Mouse (Mus musculus) left cerebral cortex, adult 18-20 months (tissue): ENCODE measurements at regions not wholly inside any gene's neighbourhood (a gene's known extent, or its start where the extent isn't known, plus 50 kb on each side); places are given as distances from the start of the nearest gene placed in this dataset.

Experiments
- DNase-seq, 2 experiments: peaks; one replicate each; pipeline ENCODE4 v3.0.0; 2021 to 2022; ENCODE audit warnings: low spot score in 2 of 2, mixed read lengths in 1 of 2

GRCm38 (mm10) chr16:74743512-74743911 is 331.9 kb upstream of the Robo2 start:
- no peak for DNase-seq

GRCm38 (mm10) chr16:74739194-74740135 is 327.8 kb upstream of the Robo2 start:
- DNase-seq = peak in 1 of 2 experiments; percentile 11

GRCm38 (mm10) chr16:74732940-74733776 is 321.5 kb upstream of the Robo2 start:
- no peak for DNase-seq

GRCm38 (mm10) chr16:74730169-74730794 is 318.7 kb upstream of the Robo2 start:
- DNase-seq = no peak

GRCm38 (mm10) chr16:74723217-74723616 is 311.6 kb upstream of the Robo2 start:
- DNase-seq = no peak

GRCm38 (mm10) chr16:74718154-74718553 is 306.5 kb upstream of the Robo2 start:
- DNase-seq = no peak

- DNase-seq = no peak
Observed at GRCm38 (mm10) chr16:74717622-74718021, 306.0 kb upstream of the Robo2 start.

- DNase-seq = no peak
Observed at GRCm38 (mm10) chr16:74714950-74715349, 303.3 kb upstream of the Robo2 start.

GRCm38 (mm10) chr16:74712515-74712914 is 300.9 kb upstream of the Robo2 start:
- no peak for DNase-seq

- no peak for DNase-seq
Observed at GRCm38 (mm10) chr16:74702067-74702466, 290.4 kb upstream of the Robo2 start.

- DNase-seq = no peak
Observed at GRCm38 (mm10) chr16:74683371-74683770, 271.7 kb upstream of the Robo2 start.

GRCm38 (mm10) chr16:74675586-74675985 is 264.0 kb upstream of the Robo2 start:
- no peak for DNase-seq

- DNase-seq = no peak
Observed at GRCm38 (mm10) chr16:74671466-74671865, 259.8 kb upstream of the Robo2 start.

GRCm38 (mm10) chr16:74664337-74664736 is 252.7 kb upstream of the Robo2 start:
- no peak for DNase-seq

- no peak for DNase-seq
Observed at GRCm38 (mm10) chr16:74651244-74651643, 239.6 kb upstream of the Robo2 start.

- no peak for DNase-seq
Observed at GRCm38 (mm10) chr16:74649207-74649606, 237.6 kb upstream of the Robo2 start.

GRCm38 (mm10) chr16:74648384-74648783 is 236.8 kb upstream of the Robo2 start:
- no peak for DNase-seq

GRCm38 (mm10) chr16:74644750-74645366 is 233.2 kb upstream of the Robo2 start:
- DNase-seq = no peak

- DNase-seq = no peak
Observed at GRCm38 (mm10) chr16:74639805-74640204, 228.2 kb upstream of the Robo2 start.

GRCm38 (mm10) chr16:74637638-74638037 is 226.0 kb upstream of the Robo2 start:
- DNase-seq = no peak

- no peak for DNase-seq
Observed at GRCm38 (mm10) chr16:74625783-74626182, 214.2 kb upstream of the Robo2 start.
